Mouse (Mus musculus) heart, embryonic 12.5 days (tissue): ENCODE measurements around the gene Chchd2. TPM values are rescaled to one million over a fixed set of nuclear protein-coding genes. Genes with fewer than 3 reads are reported as not detected.
A peak's percentile ranks its signal among the peaks of the same experiment; 100 is the strongest.
"Not testable (repeated sequence)": the region's sequence is repeated elsewhere in the genome, so short reads cannot be mapped to it uniquely, and the experiment has no call there.

Source experiments
- ATAC-seq: fragments of 200-750 bp; cut with Nextera tagmentation; 2 replicates; pipeline ENCODE4 v1.8.0; 2017; ENCODE audit warnings: moderate TSS enrichment, moderate library complexity; ENCODE audit not compliant: insufficient number of reproducible peaks, low FRiP score
- H3K27ac ChIP-seq: fragments of 300-500 bp; sonication (generic); 2 replicates; pipeline ENCODE4 v1.5.1; 2016; ENCODE audit warnings: mild to moderate bottlenecking, moderate library complexity; ENCODE audit not compliant: poor library complexity, severe bottlenecking
- H3K27me3 ChIP-seq: fragments of 300-500 bp; sonication (generic); replicated peaks from 2 replicates; pipeline ENCODE4 v1.6.1; 2016; ENCODE audit warnings: mild to moderate bottlenecking, moderate library complexity
- H3K36me3 ChIP-seq: fragments of 300-500 bp; sonication (generic); 2 replicates; pipeline ENCODE4 v1.6.1; 2016; ENCODE audit warnings: mild to moderate bottlenecking, moderate library complexity
- H3K4me1 ChIP-seq: fragments of 300-500 bp; sonication (generic); replicated peaks from 2 replicates; pipeline ENCODE4 v1.6.1; 2016; ENCODE audit warnings: mild to moderate bottlenecking
- H3K4me2 ChIP-seq: fragments of 300-500 bp; sonication (generic); 2 replicates; pipeline ENCODE4 v1.6.1; 2016; ENCODE audit warnings: mild to moderate bottlenecking, moderate library complexity
- H3K4me3 ChIP-seq: fragments of 300-500 bp; sonication (generic); 2 replicates; pipeline ENCODE4 v1.5.1; 2016; ENCODE audit warnings: mild to moderate bottlenecking
- H3K9ac ChIP-seq: fragments of 300-500 bp; sonication (generic); 2 replicates; pipeline ENCODE4 v1.6.1; 2016; ENCODE audit warnings: mild to moderate bottlenecking, moderate library complexity
- H3K9me3 ChIP-seq: fragments of 300-500 bp; sonication (generic); replicated peaks from 2 replicates; pipeline ENCODE4 v1.6.1; 2016; ENCODE audit warnings: mild to moderate bottlenecking, moderate library complexity
- WGBS: fragments of 180-500 bp; shearing (Covaris S2); methylation state at CpG from one replicate; pipeline ENCODE4 v1.1.7; 2016; 5-methylcytosine and 5-hydroxymethylcytosine counted together
- polyA plus RNA-seq: library from polyadenylated mRNA; unstranded; fragments of >200 nt; fragmentation: Nextera tagmentation; extraction: Ambion mirVana; gene quantifications from 2 replicates; pipeline ENCODE4 v1.2.1, GENCODE M21; 2016

Gene Chchd2
- polyA plus RNA-seq, 1 experiment from 2014 or later, result 776 TPM

- H3K9me3 ChIP-seq, result no peaks in the 10 kb centered on the region
- H3K36me3 ChIP-seq, result no peaks in the 10 kb centered on the region
- no peak overlapping the region for H3K4me2 ChIP-seq
- ATAC-seq, result no peak
- H3K4me1 ChIP-seq, result no peaks in the 10 kb centered on the region
- no peaks in the 10 kb centered on the region for H3K27me3 ChIP-seq
- WGBS, result 28% methylated on average over 2 of the region's 2 CpGs
- H3K9ac ChIP-seq, result no peak overlapping the region
- no peak overlapping the region for H3K4me3 ChIP-seq
- no peak overlapping the region for H3K27ac ChIP-seq
Measured at GRCm38 (mm10) chr5:129914024-129914423, 26.8 kb upstream of the Chchd2 start.

- no peaks in the 10 kb centered on the region for H3K27me3 ChIP-seq
- H3K4me2 ChIP-seq, result no peak overlapping the region
- H3K4me3 ChIP-seq, result no peak overlapping the region
- no peak for ATAC-seq
- H3K27ac ChIP-seq, result no peak overlapping the region
- H3K9me3 ChIP-seq, result no peaks in the 10 kb centered on the region; the same call in 1 of the 2 replicates
- 0 out of 2 replicates have a peak, but pooled peaks cover 3% of the 10 kb centered on the region for H3K4me1 ChIP-seq
- no peak overlapping the region for H3K9ac ChIP-seq
- no peaks in the 10 kb centered on the region for H3K36me3 ChIP-seq
- WGBS, result 78% methylated on average over 7 of the region's 7 CpGs
Measured at GRCm38 (mm10) chr5:129909591-129909990, 22.3 kb upstream of the Chchd2 start.

- no peak for ATAC-seq
Measured at GRCm38 (mm10) chr5:129909147-129909546, 21.9 kb upstream of the Chchd2 start.

GRCm38 (mm10) chr5:129908242-129908965, 21.1 kb upstream of the Chchd2 start, which contains the start of gene Nupr1l:
TSS of gene Nupr1l (plus strand) at chr5:129908540.
- 1% methylated on average over 63 of the region's 63 CpGs for WGBS
- no peaks in the 10 kb centered on the region for H3K27me3 ChIP-seq
- H3K27ac ChIP-seq, result peak within 1 kb of the TSS; percentile 83
- H3K36me3 ChIP-seq, result no peaks in the 10 kb centered on the region
- H3K9ac ChIP-seq, result peak within 1 kb of the TSS; percentile 76
- H3K4me2 ChIP-seq, result peak within 1 kb of the TSS; percentile 88
- no peaks in the 10 kb centered on the region; the same call in 1 of the 2 replicates for H3K9me3 ChIP-seq
- ATAC-seq, result peak; percentile 98
- H3K4me3 ChIP-seq, result peak within 1 kb of the TSS; percentile 62
- 0 out of 2 replicates have a peak, but pooled peaks cover 3% of the 10 kb centered on the region for H3K4me1 ChIP-seq

More at GRCm38 (mm10) chr5:129909147-129909546, 21.9 kb upstream of the Chchd2 start:
- Histone ChIP-seq H3K27ac (no peak overlapping the region), H3K4me1 (0 out of 2 replicates have a peak, but pooled peaks cover 3% of the 10 kb centered on the region), H3K4me3 (peak overlapping the region; percentile 62), H3K36me3 (no peaks in the 10 kb centered on the region), H3K9ac (peak overlapping the region; percentile 76), H3K27me3 (no peaks in the 10 kb centered on the region), H3K4me2 (peak overlapping the region; percentile 88), H3K9me3 (no peaks in the 10 kb centered on the region; the same call in 1 of the 2 replicates)
- WGBS, result 75% methylated on average over 9 of the region's 9 CpGs

- 0 out of 2 replicates have a peak, but pooled peaks cover 3% of the 10 kb centered on the region for H3K4me1 ChIP-seq
- no peaks in the 10 kb centered on the region for H3K27me3 ChIP-seq
- 39% methylated on average over 4 of the region's 4 CpGs for WGBS
- no peak overlapping the region for H3K27ac ChIP-seq
- H3K9ac ChIP-seq, result no peak overlapping the region
- H3K9me3 ChIP-seq, result no peaks in the 10 kb centered on the region; the same call in 1 of the 2 replicates
- ATAC-seq, result no peak
- H3K4me2 ChIP-seq, result peak overlapping the region; percentile 88
- H3K4me3 ChIP-seq, result peak overlapping the region; percentile 62
- peaks cover 4% of the 10 kb centered on the region; the same call in 1 of the 2 replicates for H3K36me3 ChIP-seq
Measured at GRCm38 (mm10) chr5:129907775-129908174, 20.5 kb upstream of the Chchd2 start.

GRCm38 (mm10) chr5:129898449-129898848, 11.2 kb upstream of the Chchd2 start, which contains the start of gene Phkg1:
TSS of gene Phkg1 (minus strand) at chr5:129898549.
- Histone ChIP-seq H3K4me1 (peaks cover 7% of the 10 kb centered on the region; the same call in 1 of the 2 replicates), H3K9ac (no peak within 1 kb of the TSS), H3K4me2 (no peak within 1 kb of the TSS), H3K4me3 (no peak within 1 kb of the TSS), H3K9me3 (no peaks in the 10 kb centered on the region), H3K27me3 (no peaks in the 10 kb centered on the region), H3K36me3 (peaks cover 16% of the 10 kb centered on the region), H3K27ac (no peak within 1 kb of the TSS)
- no peak for ATAC-seq
- 91% methylated on average over 1 of the region's 1 CpGs for WGBS

GRCm38 (mm10) chr5:129895198-129896088, 8.2 kb upstream of the Chchd2 start, which contains the start of gene Zbed5:
TSS of gene Zbed5 (plus strand) at chr5:129895723.
- Histone ChIP-seq H3K9me3 (no peaks in the 10 kb centered on the region), H3K27ac (no peak within 1 kb of the TSS), H3K4me2 (peak within 1 kb of the TSS; percentile 88), H3K36me3 (no peaks in the 10 kb centered on the region), H3K4me3 (peak within 1 kb of the TSS; percentile 65), H3K4me1 (peaks cover 7% of the 10 kb centered on the region; the same call in 1 of the 2 replicates), H3K9ac (peak within 1 kb of the TSS; percentile 69), H3K27me3 (no peaks in the 10 kb centered on the region)
- ATAC-seq, result peak; percentile 98
- WGBS, result 2% methylated on average over 44 of the region's 44 CpGs

- H3K27ac ChIP-seq, H3K9me3 ChIP-seq, ATAC-seq, H3K4me2 ChIP-seq, H3K36me3 ChIP-seq, H3K27me3 ChIP-seq, H3K4me3 ChIP-seq, H3K9ac ChIP-seq: not testable (repeated sequence)
- 87% methylated on average over 5 of the region's 7 CpGs for WGBS
- peaks cover 13% of the 10 kb centered on the region for H3K4me1 ChIP-seq
Measured at GRCm38 (mm10) chr5:129890390-129890789, 3.1 kb upstream of the Chchd2 start.

GRCm38 (mm10) chr5:129886271-129886670, 999 bp downstream of the Chchd2 start:
- Histone ChIP-seq H3K36me3 (peaks cover 35% of the 10 kb centered on the region), H3K4me3 (peak overlapping the region; percentile 82), H3K9ac (peak overlapping the region; percentile 93), H3K27me3 (no peaks in the 10 kb centered on the region), H3K27ac (peak overlapping the region; percentile 96; the same call in 1 of the 2 replicates), H3K9me3 (no peaks in the 10 kb centered on the region), H3K4me1 (peaks cover 13% of the 10 kb centered on the region), H3K4me2 (peak overlapping the region; percentile 90)
- WGBS, result 25% methylated on average over 10 of the region's 10 CpGs
- no peak for ATAC-seq

- H3K4me1 ChIP-seq, result peaks cover 10% of the 10 kb centered on the region
- no peaks in the 10 kb centered on the region for H3K9me3 ChIP-seq
- no peak overlapping the region for H3K4me3 ChIP-seq
- H3K27ac ChIP-seq, result no peak overlapping the region
- ATAC-seq, result no peak
- H3K27me3 ChIP-seq, result no peaks in the 10 kb centered on the region
- no peak overlapping the region for H3K4me2 ChIP-seq
- WGBS, result 71% methylated on average over 3 of the region's 3 CpGs
- no peak overlapping the region for H3K9ac ChIP-seq
- H3K36me3 ChIP-seq, result peaks cover 44% of the 10 kb centered on the region
Measured at GRCm38 (mm10) chr5:129879888-129880287, 7.4 kb downstream of the Chchd2 start.
